Mouse (Mus musculus) activated CD4-positive, CD25-positive, alpha-beta regulatory T cell, adult 4 months (primary cell): ENCODE measurements around the gene Celf5. TPM values are rescaled to one million over a fixed set of nuclear protein-coding genes. Genes with fewer than 3 reads are reported as not detected.

Experiments
- ATAC-seq: one replicate; pipeline ENCODE4 v1.8.0; 2017
- polyA plus RNA-seq, 2 experiments: library from polyadenylated mRNA; unstranded; fragments of 100-300 nt; shearing (Covaris generic); gene quantifications; one replicate each; pipeline ENCODE4 v1.2.1; 2017

The Celf5 gene
- polyA plus RNA-seq, 2 experiments from 2014 or later, result 0.44 to 1.5 TPM

- no peak for ATAC-seq
These were observed 57.2 kb downstream of the Celf5 start for GRCm38 (mm10) chr10:81425236-81425850.

DNA sequence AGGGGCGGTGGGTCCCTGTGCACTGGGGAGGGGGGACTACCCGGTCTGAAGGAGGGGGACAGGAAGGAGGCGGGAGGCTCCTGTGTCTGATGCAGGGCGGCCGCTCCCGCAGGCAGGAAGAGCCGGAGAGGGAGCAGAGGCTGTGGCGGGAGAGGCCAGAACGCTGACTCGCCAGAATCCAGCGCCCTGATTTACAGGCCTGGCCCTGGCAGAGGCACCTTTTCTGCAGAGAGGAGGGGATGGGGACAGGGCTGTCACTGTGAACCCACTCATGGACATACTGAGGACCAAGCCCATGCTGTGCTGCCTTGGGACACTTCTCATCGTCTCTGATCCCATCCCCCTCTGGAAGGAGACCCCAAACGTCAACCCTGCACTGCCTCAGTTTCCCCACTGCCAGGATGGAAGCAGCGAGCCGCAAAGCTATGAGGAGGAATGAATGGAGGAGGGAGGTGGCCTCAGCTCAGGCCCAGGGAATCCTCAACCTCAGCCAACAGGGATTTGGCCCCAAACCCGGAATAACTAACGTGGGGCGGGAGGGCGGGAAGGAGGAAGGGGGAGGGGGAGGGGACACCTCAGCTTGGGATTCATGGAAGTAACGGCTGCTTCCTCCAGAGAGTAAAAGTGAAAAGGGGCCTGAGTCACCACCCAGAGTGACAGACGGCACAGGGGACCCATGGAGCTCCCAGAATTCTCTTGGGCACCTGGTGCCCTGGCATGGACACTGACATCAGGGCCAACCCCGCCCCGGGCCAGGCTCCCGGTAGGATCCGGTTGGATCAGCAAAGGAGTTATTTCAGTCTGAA, 58.1 kb downstream of the Celf5 start:
- no peak for ATAC-seq

DNA sequence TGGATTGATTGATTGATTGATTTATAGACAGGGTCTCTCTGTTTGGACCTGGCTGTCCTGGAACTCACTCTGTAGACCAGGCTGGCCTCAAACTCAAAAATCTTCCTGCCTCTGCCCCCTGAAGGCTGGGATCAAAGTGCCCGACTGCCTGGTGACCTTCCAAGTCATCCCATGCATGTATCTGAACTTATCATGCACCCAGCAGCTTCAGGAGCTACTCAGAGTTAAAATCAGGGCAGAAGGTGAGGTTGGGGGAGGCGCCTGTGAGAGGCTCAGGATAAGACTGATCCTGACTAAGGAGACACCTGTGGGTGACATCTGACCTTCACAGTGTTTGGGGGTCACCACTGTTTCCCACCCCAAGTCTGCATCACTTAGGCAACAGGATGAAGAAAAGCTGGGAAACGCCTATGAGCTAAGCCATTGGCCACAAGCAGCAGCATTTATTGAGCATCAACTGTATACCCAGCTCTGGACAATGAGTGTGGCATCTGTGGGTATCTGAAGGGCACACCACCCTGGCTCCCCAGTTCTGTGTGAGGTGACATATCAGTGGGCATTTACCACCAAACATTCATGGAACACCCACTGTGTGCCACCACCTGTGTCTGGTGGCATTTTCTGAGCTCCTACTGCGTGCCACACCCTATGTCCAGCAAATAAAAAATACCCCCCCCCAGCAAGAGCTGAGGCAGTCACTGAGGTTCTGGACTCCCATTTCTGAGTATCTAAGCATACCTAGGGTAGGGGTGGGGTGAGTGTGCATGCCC, 58.8 kb downstream of the Celf5 start:
- no peak for ATAC-seq

DNA sequence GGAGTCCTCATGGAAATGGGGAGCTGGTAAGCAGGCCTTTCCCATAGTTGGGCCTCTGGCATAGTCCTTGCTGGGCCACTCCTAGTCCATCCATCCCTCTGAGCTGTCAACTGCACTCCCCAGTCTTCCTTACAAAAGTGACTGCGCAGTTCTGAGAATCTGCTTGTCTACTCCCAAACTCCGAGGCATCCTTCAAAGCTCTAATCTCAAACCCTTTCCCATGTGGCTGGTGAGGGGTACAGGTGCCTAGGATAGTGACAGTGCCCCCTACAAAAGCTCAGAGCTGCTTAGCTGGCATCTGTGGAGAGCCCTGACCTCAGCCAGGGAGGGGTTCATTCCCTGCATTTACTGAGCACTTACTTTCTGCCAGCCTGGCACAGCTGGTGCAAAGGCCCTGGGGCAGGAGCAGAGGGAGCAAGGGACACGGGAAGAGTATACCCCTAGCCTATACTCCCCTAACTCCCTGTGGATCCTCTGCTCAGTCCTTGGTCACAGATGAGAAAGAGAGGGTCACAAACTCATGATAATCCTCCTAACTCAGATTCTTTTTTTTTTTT, 59.8 kb downstream of the Celf5 start:
- ATAC-seq, result no peak

DNA sequence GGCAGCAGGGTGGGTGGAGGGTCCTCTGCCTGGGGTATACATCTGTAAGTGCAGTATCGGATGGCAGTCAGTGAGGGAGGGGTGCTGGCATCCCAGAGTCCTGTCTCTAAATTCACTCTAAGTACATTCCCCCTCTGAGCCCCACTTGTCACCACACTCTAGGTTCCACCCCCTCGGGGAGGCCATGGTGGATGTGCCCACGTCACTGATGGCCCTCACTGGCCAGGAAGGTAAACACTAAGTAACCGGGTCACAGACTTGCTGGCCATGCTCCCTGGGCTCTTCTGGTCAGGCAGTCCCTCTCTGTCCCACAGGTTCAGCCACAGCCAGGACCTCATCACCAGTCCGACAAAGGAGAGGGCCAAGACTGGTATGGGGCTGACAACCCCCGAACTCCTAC, 60.3 kb downstream of the Celf5 start:
- ATAC-seq, result no peak

DNA sequence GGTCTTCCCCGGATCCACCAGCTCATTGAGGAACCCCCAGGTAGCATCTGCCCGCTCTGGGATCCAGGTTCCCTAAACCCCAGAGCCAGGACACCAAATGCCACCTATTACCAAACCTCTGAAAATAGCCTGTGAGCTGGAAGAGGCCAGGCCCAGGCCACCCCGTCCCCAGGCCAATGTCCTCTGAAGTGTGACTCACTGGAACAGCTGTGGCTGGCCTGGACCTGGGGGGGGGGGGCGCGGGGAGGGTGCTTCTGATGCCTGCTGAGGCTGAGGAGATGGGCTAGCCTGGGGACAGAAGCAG, 60.8 kb downstream of the Celf5 start:
- ATAC-seq, result no peak

DNA sequence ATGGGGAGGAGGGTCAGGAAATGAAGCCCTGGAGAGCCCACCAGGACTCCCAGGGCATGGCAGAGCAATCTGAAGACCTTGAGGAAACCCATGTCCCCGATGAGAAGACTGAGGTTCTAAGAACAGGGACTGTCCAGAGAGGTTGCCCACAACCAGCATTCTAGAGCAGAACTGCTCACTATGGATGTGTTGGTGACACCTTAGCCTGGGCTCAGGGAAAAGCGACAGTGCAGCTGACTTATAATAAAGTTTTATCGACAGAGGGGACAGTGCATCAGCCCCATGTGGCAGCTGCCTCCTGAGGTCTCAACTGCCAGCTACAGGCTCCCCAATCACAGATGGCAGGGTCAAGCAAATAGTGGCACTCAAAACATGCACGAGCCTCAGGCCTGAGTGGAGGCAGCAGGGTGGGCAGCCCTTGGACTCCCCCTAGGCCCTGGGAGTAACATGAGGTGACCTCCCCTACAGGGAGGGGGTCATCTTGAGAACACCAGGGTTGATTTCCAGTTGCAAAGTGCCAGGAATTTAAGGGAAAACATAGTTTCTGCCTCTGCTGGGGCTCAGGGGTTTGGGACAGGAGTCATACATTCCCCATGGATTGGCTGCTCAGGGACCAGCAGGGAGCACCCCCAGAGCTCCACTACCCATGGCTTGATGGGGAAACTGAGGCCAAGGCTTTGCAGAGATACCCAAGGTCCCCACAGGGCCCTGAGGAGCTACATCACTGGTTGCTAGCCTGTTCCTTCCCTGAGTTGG, 61.3 kb downstream of the Celf5 start:
- ATAC-seq, result no peak

DNA sequence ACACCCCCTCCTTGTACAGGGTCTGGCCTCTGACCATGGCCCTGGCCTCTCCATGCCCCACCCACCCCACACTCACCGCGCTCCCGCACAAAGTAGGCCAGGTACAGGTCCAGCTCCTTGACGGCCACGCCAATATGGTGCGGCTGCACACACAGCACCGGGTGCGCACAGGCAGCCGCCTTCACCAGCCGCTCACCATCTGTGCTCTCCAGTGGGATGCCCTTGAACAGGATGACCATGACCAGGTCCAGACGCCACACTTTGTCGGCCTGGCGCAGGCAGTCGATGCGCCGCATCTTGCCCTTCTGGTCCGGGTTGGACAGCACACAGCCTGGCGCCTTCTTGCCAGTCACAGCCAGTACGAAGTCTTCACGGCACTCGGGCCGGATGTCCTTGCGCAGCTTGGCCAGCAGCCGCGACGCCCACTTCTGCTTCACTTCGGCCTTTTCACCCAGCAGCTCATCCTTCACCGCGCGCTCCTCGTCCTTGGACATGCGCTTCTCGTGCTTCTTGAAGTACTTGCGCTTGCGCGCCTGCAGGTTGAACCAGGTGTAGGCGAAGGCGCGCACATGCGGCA, 62.2 kb downstream of the Celf5 start:
- no peak for ATAC-seq

GRCm38 (mm10) chr10:81419111-81419928, 63.2 kb downstream of the Celf5 start:
- ATAC-seq, result no peak

- ATAC-seq, result no peak
These were observed 64.1 kb downstream of the Celf5 start for GRCm38 (mm10) chr10:81418216-81419070.

GRCm38 (mm10) chr10:81417227-81418215, 65.0 kb downstream of the Celf5 start:
- ATAC-seq, result no peak

DNA sequence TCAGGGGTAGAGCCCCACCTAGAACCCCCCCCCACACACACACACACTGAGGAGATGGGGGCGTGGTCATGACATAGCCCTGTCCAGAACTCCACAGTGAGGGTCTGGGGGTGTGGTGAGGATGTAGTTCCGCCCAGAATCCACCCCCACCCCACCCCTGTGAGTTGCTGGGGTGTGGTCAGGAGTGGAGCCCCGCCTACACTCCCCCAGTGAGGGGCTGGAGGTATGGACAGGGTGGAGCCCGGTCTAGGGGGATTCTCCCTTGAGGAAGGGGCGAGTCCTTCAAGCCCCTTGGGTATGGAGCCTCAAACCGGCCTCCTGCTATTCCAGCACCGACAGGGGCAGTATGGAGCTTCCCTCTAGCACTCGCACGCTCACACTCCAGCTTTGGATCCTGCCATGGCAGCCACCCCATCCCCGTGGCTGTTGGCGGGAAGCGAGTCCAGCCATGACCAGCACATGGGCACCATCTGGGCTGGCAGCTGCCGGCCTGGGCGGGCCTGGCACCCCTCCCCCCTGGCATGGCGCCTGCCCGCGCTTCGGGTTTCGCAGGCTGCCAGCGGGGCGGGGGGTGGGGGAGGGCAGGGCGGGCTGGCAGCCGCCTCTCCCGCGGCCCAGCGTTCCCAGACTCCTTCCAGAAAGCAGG, 65.8 kb downstream of the Celf5 start:
- no peak for ATAC-seq

GRCm38 (mm10) chr10:81415549-81416310, 66.8 kb downstream of the Celf5 start:
- no peak for ATAC-seq

GRCm38 (mm10) chr10:81415146-81415545, 67.4 kb downstream of the Celf5 start:
- ATAC-seq, result no peak

- no peak for ATAC-seq
These were observed 67.8 kb downstream of the Celf5 start for GRCm38 (mm10) chr10:81414682-81415081.

DNA sequence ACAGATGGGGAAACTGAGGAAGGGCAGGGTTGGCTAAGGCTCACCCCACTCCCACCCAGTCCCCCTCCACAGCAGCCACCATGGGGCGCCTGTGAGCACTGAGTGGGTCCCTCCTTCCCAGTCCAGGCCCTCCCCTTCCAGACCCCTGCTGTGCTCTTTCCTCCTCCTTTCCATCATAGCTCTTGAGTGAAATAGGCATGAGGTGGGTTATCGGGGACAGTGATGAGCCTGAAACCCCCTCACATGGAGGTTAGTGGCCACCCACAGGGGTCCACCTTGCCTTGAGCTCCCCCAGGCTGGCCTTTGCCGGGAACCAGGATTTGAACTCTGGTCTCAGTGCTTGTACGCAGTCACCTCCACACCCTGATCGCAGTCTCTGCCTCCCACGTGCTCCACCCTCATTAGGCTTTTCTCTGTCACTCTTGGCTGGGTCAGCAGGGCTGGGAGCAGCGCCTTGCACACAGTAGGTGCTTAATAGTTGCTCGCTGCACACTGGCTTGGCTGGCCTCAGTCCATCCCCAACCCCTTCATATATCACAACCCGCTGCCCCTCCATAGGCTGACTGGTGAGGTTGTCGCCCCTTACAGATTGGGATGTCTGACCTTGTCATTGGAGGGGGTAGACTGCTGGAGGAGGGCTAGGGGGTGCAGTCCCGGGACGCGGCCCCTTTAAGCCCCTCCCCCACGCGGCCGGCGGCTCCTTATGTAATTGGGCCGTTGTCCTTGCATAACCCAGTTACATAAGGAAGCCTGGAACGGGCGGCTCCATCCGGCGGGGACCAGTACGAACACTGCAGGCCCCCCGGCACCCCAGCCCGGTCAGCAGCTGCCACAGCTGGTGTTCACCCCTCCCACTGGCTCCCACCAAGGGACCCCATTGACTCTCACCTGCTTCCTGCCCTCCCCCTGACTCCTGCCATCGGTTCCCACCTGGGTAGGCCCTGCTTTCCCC, 68.9 kb downstream of the Celf5 start:
- no peak for ATAC-seq
